Mouse (Mus musculus): Measurements from ENCODE around the gene Gm17728.
"Not testable (repeated sequence)": the region's sequence is repeated elsewhere in the genome, so short reads cannot be mapped to it uniquely, and the experiment has no call there.

The Gm17728 gene

DNA sequence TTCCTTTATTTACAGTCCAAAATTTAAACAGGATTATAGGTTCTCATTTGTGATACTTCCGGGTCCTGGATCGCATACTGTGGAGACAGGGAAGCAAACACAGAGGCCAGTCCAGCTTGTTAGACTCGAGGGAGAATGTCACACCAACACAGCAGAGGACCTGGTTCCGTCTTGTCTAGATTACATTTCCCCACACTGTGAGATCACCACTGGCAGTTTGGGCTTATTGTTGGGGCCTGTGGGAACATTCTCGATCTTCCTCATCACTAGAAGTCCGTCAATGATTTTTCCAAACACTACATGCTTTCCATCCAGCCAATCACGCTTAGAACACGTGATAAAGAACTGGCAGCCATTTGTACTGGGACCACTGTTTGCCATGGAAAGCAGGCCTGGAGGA lies at the start of gene Gm17728:
Gm17728 (plus strand) TSS at position 301 of the 400 bp plus-strand sequence.
- DNase-seq (ENCODE audit: low spot score): not testable (repeated sequence)

DNA sequence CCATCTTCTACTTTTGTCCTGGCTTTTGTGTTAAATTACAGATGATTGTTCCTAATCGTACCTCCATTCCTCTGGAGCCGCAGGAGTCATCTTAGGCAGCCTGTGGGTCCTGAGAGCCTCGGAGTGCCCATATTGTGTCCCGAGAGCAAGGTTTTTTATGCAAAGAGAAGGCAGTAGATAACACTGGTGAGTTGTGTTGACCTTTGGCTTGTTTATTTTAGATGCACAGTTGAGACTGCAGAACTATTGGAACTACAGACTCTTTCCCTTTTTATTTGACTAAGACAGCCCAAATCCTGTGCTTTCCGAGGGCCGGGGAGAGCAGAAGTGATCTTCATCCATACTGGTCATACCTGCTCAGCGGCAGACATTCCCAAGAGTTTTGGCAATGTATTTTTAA lies 24.4 kb upstream of the Gm17728 start:
- no peak for DNase-seq (ENCODE audit: low spot score)

DNA sequence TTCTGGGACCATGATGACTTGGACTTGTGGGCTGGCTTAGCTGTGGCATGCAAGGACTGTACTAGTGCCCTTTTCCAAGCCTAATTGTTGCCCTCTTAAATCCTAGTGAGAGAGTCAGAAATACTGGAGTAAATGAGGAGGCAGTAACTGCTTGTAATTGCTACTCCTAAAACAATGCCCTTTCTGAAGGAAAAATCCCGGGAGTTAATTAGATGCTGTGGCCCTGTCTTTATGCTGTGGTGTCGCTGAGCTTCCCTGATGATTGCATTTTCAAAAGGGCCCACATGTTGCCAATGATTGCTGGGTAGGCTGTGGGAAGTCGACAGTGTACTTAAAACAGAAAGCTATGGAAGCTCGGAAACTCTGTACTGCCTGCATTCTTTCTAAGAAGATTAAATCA lies 23.3 kb upstream of the Gm17728 start:
- DNase-seq (ENCODE audit: low spot score): no peak

DNA sequence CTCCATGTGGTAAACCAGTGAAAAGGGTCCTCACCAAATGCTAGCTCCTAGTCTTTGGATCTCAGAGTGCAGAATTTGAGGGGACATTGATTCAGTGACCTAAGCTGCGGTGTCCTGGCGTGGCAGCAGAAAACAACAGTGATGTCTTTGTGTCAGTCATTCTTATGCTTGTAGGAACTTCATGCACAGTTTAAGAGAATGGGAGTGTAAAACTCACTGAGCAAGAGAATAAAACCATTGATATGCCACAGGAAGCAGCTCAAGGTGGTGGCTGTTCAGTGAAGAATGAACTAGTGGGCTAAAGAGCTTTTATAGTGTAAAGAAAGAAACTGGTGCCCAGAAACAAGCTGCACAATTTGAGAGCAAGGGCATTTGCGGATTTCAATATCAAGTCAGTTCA lies 17.9 kb upstream of the Gm17728 start:
- DNase-seq (ENCODE audit: low spot score): no peak

DNA sequence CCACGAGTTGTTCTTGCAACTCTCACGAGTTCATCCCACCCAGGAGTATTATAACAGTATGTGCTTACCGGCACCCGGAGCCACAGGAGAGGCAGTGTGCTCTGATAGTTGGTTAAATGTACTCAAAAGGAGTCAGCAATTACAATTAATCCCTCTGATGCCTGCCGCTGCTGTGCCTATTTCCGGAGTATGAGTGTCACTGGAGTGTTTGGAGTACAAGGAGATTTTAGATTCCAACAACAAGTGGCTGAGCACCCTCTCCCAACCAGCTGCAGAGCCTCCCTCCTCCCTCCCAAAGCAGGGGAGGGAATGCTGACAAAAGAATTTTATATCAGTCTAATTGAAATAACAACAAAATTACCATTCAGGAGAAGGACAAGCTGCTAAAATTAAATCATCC lies 14.2 kb upstream of the Gm17728 start:
- DNase-seq (ENCODE audit: low spot score): no peak

DNA sequence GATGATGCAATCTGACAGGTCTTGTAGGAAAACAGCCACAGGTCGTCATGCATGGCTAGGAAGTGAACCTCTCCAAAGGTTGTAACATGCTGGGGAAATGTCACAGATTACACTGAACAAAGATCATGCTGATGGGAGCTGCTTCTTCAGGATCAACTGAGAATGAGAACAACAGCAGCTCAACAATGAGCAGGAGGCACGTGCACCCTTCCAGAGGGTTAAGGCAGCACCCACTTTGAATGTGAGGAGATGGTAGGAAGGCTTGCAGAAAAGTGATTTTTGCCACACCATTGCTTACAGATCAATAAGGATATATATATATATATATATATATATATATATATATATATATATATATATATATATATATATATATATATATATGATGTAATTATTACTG lies 2.8 kb upstream of the Gm17728 start:
- no peak for DNase-seq (ENCODE audit: low spot score)

DNA sequence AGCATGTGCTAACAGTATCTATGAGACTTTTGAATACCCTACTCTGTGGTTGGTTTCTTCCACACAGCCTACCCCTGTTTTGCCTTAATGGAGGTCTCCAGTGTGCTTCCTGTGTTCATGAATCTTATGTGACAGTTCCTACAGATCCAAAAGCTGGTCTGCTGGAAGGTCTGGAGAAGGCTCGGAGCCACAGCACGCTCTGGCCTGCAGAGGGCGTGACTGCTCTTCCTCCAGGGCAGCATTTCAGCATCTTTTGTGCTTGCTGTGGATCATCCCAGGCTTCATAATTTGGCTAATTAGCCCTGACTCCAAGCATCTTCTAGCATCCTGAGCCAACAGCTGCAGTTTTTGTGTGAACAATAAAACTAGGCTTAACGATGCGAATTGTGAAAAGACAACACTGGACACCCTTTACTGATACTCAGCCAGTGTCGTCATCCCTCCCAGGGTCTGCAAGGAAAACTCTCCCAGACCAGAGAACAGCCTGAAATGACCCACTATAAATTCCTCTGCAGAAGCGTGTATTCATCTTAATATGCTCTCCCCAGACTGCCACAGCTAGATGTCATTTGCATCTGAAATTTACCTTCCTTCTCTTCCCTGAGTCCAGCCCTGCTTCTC lies 6.6 kb downstream of the Gm17728 start:
- no peak for DNase-seq (ENCODE audit: low spot score)

DNA sequence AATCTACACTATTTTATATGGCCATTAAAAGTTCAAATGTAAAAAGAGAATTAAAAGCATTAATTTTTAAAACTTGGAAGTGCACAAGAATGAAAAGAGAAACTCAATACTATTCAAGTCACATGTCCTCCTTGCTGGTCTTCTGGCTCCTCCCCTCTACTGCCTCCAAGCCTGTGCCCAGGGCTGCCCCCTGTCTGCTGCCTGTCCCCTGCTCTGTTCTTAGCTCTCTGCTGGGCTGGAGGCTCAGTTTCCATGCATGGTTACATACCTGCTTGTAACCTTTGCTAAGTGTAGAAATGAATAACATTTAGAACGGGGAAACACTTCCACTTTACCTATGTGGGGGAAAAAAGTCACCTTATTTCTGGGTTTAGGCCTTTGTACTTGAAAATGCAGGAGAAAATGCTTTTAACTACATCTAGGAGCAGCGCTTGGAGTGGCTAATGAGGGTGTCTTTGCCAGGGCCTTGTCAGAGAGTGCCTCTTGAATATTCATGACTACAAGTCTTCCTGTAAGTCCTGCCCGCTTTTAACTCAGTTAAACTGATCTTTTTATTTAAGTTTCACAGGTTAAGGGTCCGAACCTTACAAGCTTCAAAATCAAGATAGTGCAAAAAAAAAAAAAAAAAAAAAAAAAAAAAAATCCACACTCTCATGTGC lies 18.3 kb downstream of the Gm17728 start:
- DNase-seq (ENCODE audit: low spot score): no peak

DNA sequence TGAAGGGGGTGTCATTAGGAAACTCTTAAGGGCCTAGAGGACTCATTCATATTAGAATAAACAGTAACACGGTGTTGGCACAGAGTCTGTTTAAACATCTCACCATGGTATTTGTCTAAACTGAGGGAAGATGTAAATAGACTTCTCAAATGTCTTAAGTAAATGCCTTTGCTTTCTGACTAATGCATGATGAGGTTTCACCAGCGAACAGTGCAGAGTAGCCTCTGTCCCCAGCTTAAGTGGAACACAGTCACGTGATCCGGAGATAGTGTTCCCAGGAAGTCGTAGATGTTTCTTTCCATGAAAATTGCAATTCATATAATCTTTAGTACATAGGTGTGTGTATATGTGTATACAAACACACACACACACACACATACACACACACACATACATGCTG lies 34.5 kb downstream of the Gm17728 start:
- no peak for DNase-seq (ENCODE audit: low spot score)

DNA sequence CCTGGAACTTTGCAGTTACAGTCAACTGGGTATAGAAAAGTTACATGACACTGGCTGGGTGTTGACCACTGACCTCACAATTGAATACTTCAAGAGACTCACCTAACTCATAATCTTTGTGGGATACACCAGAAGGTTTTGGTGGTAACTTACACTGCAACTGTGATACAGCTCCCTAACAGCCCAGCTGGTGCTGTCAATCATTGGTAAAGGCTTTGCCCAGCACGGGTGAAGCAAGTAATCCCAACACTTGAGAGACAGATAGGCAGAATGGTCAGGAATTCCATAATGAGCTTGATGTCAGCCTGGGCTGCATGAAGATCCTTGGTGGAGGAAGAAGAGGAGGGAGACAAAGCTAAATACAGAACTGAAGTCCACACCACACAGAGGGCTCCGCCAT lies 39.0 kb downstream of the Gm17728 start:
- DNase-seq (ENCODE audit: low spot score): no peak

Measured in T-cell, adult 2 months (primary cell).